Mouse (Mus musculus) heart, postnatal 0 days (tissue): Measurements from ENCODE around the gene Kmt2a.

ENCODE experiments used
- CTCF ChIP-seq: IDR thresholded peaks from 2 replicates; pipeline ENCODE4 v1.5.1; 2016; ENCODE audit warnings: antibody characterized with exemption, control low read depth, low read depth
- EP300 ChIP-seq: IDR thresholded peaks from 2 replicates; pipeline ENCODE4 v1.6.1; 2016; ENCODE audit warnings: antibody characterized with exemption, low read depth

DNA sequence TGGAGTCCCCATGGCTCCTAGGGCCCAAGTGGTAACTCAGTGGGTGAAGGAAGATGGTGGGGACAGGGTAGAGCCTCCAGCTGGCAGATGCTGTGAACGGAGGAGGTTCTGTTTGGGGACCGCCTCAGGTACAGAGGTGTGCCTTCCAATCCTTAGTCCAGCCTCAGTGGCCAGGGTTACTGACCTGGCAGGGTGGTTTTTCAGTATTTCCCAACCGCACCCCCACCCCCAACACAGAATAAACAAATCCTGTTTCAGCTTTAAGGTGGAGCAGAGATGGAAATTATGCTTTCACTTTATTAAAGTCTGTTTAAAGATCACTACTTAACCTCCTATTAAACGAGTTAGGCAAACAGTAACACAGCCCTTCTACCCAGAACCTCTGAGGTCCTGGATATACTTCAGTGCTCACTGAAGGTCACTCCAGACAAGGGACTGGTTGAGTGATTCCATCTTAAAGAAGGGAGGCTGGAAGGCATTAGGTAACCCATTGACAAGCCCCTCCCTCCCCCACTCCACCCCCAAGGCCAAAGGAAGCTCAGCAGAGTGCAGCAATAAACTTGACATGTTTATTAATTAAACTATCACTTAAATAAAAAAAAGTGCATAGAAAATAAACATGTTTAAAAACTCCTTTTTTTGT lies 78.2 kb downstream of the Kmt2a start, which contains the start of gene Ttc36:
- TF ChIP-seq EP300 (no peak), CTCF (no peak)
